Mouse (Mus musculus) frontal cortex, adult 2 months (tissue): ENCODE measurements around the gene Gprin1. TPM values are rescaled to one million over a fixed set of nuclear protein-coding genes. Genes with fewer than 3 reads are reported as not detected.

Experiments
- DNase-seq, 2 experiments: peaks; one replicate each; pipeline ENCODE4 v3.0.0; 2022; ENCODE audit warnings: low spot score in 1 of 2; ENCODE audit errors: extremely low spot score in 1 of 2
- polyA plus RNA-seq: library from polyadenylated mRNA; depleted of rRNA; stranded (reverse); fragments of >200 nt; gene quantifications from 2 replicates; pipeline ENCODE4 v1.2.3, GENCODE M21; 2012

Gene Gprin1
- polyA plus RNA-seq, 1 experiment = 88.5 TPM

- no peak for DNase-seq
Observed at GRCm38 (mm10) chr13:54760906-54761305, 11.2 kb upstream of the Gprin1 start.

GRCm38 (mm10) chr13:54760164-54760795 lies 10.6 kb upstream of the Gprin1 start:
- peak; percentile 91 to 94 for DNase-seq

GRCm38 (mm10) chr13:54759496-54759895 lies 9.8 kb upstream of the Gprin1 start:
- DNase-seq = peak in 1 of 2 experiments; percentile 11

GRCm38 (mm10) chr13:54758756-54759470 lies 9.2 kb upstream of the Gprin1 start:
- DNase-seq = peak in 1 of 2 experiments; percentile 34

- DNase-seq = peak; percentile 89 to 93
Observed at GRCm38 (mm10) chr13:54758045-54758755, 8.5 kb upstream of the Gprin1 start.

- peak in 1 of 2 experiments; percentile 70 for DNase-seq
Observed at GRCm38 (mm10) chr13:54757093-54757830, 7.6 kb upstream of the Gprin1 start.

- DNase-seq = no peak
Observed at GRCm38 (mm10) chr13:54756156-54756712, 6.6 kb upstream of the Gprin1 start.

GRCm38 (mm10) chr13:54755201-54755830 lies 5.6 kb upstream of the Gprin1 start:
- peak in 1 of 2 experiments; percentile 72 for DNase-seq

GRCm38 (mm10) chr13:54754169-54755080 lies 4.8 kb upstream of the Gprin1 start:
- no peak for DNase-seq

GRCm38 (mm10) chr13:54753733-54754132 lies 4.1 kb upstream of the Gprin1 start:
- no peak for DNase-seq

- peak; percentile 86 to 91 for DNase-seq
Observed at GRCm38 (mm10) chr13:54752656-54753055, 3.0 kb upstream of the Gprin1 start.

GRCm38 (mm10) chr13:54750699-54751098 lies 1.0 kb upstream of the Gprin1 start:
- DNase-seq = no peak

GRCm38 (mm10) chr13:54749061-54749863 lies 412 bp downstream of the Gprin1 start:
- DNase-seq = peak in 1 of 2 experiments; percentile 75

- DNase-seq = no peak
Observed at GRCm38 (mm10) chr13:54748721-54749060, 983 bp downstream of the Gprin1 start.

GRCm38 (mm10) chr13:54748190-54748589 lies 1.5 kb downstream of the Gprin1 start:
- DNase-seq = no peak

GRCm38 (mm10) chr13:54746896-54747295 lies 2.8 kb downstream of the Gprin1 start:
- no peak for DNase-seq

GRCm38 (mm10) chr13:54746110-54746509 lies 3.6 kb downstream of the Gprin1 start:
- no peak for DNase-seq

GRCm38 (mm10) chr13:54738213-54738601 lies 11.5 kb downstream of the Gprin1 start:
- no peak for DNase-seq
